Mouse (Mus musculus): ENCODE results near the gene Rbm15b. TPM values are rescaled to one million over a fixed set of nuclear protein-coding genes. Genes with fewer than 3 reads are reported as not detected.

Gene Rbm15b
- polyA plus RNA-seq, 1 experiment from 2014 or later: 16.1 TPM

GRCm38 (mm10) chr9:106879471-106879870 lies 7.8 kb downstream of the Rbm15b start:
- H3K9ac ChIP-seq (ENCODE audit: low read length): no peak overlapping the region
- no peaks in the 10 kb centered on the region for H3K27me3 ChIP-seq (replicated peaks; ENCODE audit: control insufficient read depth, insufficient read depth, low read length)
- H3K36me3 ChIP-seq (ENCODE audit: control insufficient read depth, insufficient read depth, low read length): peaks cover 88% of the 10 kb centered on the region
- H3K9me3 ChIP-seq (ENCODE audit: control insufficient read depth, low read length): no peaks in the 10 kb centered on the region
- 76% methylated on average over 4 of the region's 4 CpGs for WGBS
- DNase-seq (ENCODE audit: low spot score) (peak; percentile 39), ATAC-seq (replicated peaks; ENCODE audit: low FRiP score, low TSS enrichment, low read depth) (no peak)
- H3K4me3 ChIP-seq (ENCODE audit: low read depth, low read length): no peak overlapping the region
- no peak overlapping the region for H3K4me2 ChIP-seq (ENCODE audit: low read length)
- H3K27ac ChIP-seq (ENCODE audit: low read depth): no peak overlapping the region
- H3K4me1 ChIP-seq (replicated peaks; ENCODE audit: control insufficient read depth, insufficient read depth, low read length): peaks cover 13% of the 10 kb centered on the region

GRCm38 (mm10) chr9:106876666-106877065 lies 10.6 kb downstream of the Rbm15b start:
- H3K4me3 ChIP-seq (ENCODE audit: low read depth, low read length): no peak overlapping the region
- no peak for DNase-seq (ENCODE audit: low spot score)
- no peak overlapping the region for H3K4me2 ChIP-seq (ENCODE audit: low read length)
- H3K27me3 ChIP-seq (replicated peaks; ENCODE audit: control insufficient read depth, insufficient read depth, low read length): no peaks in the 10 kb centered on the region
- no peaks in the 10 kb centered on the region for H3K9me3 ChIP-seq (ENCODE audit: control insufficient read depth, low read length)
- 81% methylated on average over 3 of the region's 3 CpGs for WGBS
- H3K36me3 ChIP-seq (ENCODE audit: control insufficient read depth, insufficient read depth, low read length): peaks cover 80% of the 10 kb centered on the region
- no peak overlapping the region for H3K9ac ChIP-seq (ENCODE audit: low read length)
- no peak overlapping the region for H3K27ac ChIP-seq (ENCODE audit: low read depth)
- no peak for ATAC-seq (replicated peaks; ENCODE audit: low FRiP score, low TSS enrichment, low read depth)
- no peaks in the 10 kb centered on the region for H3K4me1 ChIP-seq (replicated peaks; ENCODE audit: control insufficient read depth, insufficient read depth, low read length)

GRCm38 (mm10) chr9:106874216-106874615 lies 13.0 kb downstream of the Rbm15b start:
- no peaks in the 10 kb centered on the region for H3K4me1 ChIP-seq (replicated peaks; ENCODE audit: control insufficient read depth, insufficient read depth, low read length)
- no peak overlapping the region for H3K4me2 ChIP-seq (ENCODE audit: low read length)
- H3K27ac ChIP-seq (ENCODE audit: low read depth): no peak overlapping the region
- H3K4me3 ChIP-seq (ENCODE audit: low read depth, low read length): no peak overlapping the region
- H3K27me3 ChIP-seq (replicated peaks; ENCODE audit: control insufficient read depth, insufficient read depth, low read length): no peaks in the 10 kb centered on the region
- ATAC-seq (replicated peaks; ENCODE audit: low FRiP score, low TSS enrichment, low read depth): no peak
- H3K9me3 ChIP-seq (ENCODE audit: control insufficient read depth, low read length): no peaks in the 10 kb centered on the region
- peaks cover 74% of the 10 kb centered on the region for H3K36me3 ChIP-seq (ENCODE audit: control insufficient read depth, insufficient read depth, low read length)
- 80% methylated on average over 5 of the region's 5 CpGs for WGBS
- no peak overlapping the region for H3K9ac ChIP-seq (ENCODE audit: low read length)
- no peak for DNase-seq (ENCODE audit: low spot score)

GRCm38 (mm10) chr9:106858036-106858435 lies 29.2 kb downstream of the Rbm15b start:
- no peak for DNase-seq (ENCODE audit: low spot score)

GRCm38 (mm10) chr9:106856664-106857063 lies 30.6 kb downstream of the Rbm15b start:
- Histone ChIP-seq H3K4me1 (replicated peaks; ENCODE audit: control insufficient read depth, insufficient read depth, low read length) (no peaks in the 10 kb centered on the region), H3K4me2 (ENCODE audit: low read length) (no peak overlapping the region), H3K4me3 (ENCODE audit: low read depth, low read length) (no peak overlapping the region), H3K27me3 (replicated peaks; ENCODE audit: control insufficient read depth, insufficient read depth, low read length) (no peaks in the 10 kb centered on the region), H3K9ac (ENCODE audit: low read length) (no peak overlapping the region), H3K9me3 (ENCODE audit: control insufficient read depth, low read length) (no peaks in the 10 kb centered on the region), H3K27ac (ENCODE audit: low read depth) (no peak overlapping the region), H3K36me3 (ENCODE audit: control insufficient read depth, insufficient read depth, low read length) (peaks cover 92% of the 10 kb centered on the region)
- ATAC-seq (replicated peaks; ENCODE audit: low FRiP score, low TSS enrichment, low read depth): no peak
- DNase-seq (ENCODE audit: low spot score): no peak
- 88% methylated on average over 3 of the region's 3 CpGs for WGBS

More at GRCm38 (mm10) chr9:106858036-106858435, 29.2 kb downstream of the Rbm15b start:
- WGBS: 91% methylated on average over 11 of the region's 11 CpGs
- no peak overlapping the region for H3K4me3 ChIP-seq (ENCODE audit: low read depth, low read length)
- no peaks in the 10 kb centered on the region for H3K9me3 ChIP-seq (ENCODE audit: control insufficient read depth, low read length)
- H3K27me3 ChIP-seq (replicated peaks; ENCODE audit: control insufficient read depth, insufficient read depth, low read length): no peaks in the 10 kb centered on the region
- H3K4me2 ChIP-seq (ENCODE audit: low read length): no peak overlapping the region
- H3K36me3 ChIP-seq (ENCODE audit: control insufficient read depth, insufficient read depth, low read length): peaks cover 92% of the 10 kb centered on the region
- ATAC-seq (replicated peaks; ENCODE audit: low FRiP score, low TSS enrichment, low read depth): no peak
- H3K9ac ChIP-seq (ENCODE audit: low read length): no peak overlapping the region
- H3K4me1 ChIP-seq (replicated peaks; ENCODE audit: control insufficient read depth, insufficient read depth, low read length): no peaks in the 10 kb centered on the region
- no peak overlapping the region for H3K27ac ChIP-seq (ENCODE audit: low read depth)

- peaks cover 81% of the 10 kb centered on the region for H3K36me3 ChIP-seq (ENCODE audit: control insufficient read depth, insufficient read depth, low read length)
These were observed 44.4 kb downstream of the Rbm15b start for GRCm38 (mm10) chr9:106842800-106843199.

GRCm38 (mm10) chr9:106840569-106840968 lies 46.7 kb downstream of the Rbm15b start:
- DNase-seq (ENCODE audit: low spot score): no peak
- H3K36me3 ChIP-seq (ENCODE audit: control insufficient read depth, insufficient read depth, low read length): peaks cover 88% of the 10 kb centered on the region
- ATAC-seq (replicated peaks; ENCODE audit: low FRiP score, low TSS enrichment, low read depth): no peak

More at GRCm38 (mm10) chr9:106842800-106843199, 44.4 kb downstream of the Rbm15b start:
- Histone ChIP-seq H3K9ac (ENCODE audit: low read length) (no peak overlapping the region), H3K9me3 (ENCODE audit: control insufficient read depth, low read length) (no peaks in the 10 kb centered on the region), H3K4me2 (ENCODE audit: low read length) (no peak overlapping the region), H3K4me1 (replicated peaks; ENCODE audit: control insufficient read depth, insufficient read depth, low read length) (no peaks in the 10 kb centered on the region), H3K4me3 (ENCODE audit: low read depth, low read length) (no peak overlapping the region), H3K27ac (ENCODE audit: low read depth) (no peak overlapping the region), H3K27me3 (replicated peaks; ENCODE audit: control insufficient read depth, insufficient read depth, low read length) (no peaks in the 10 kb centered on the region)
- 91% methylated on average over 6 of the region's 6 CpGs for WGBS
- ATAC-seq (replicated peaks; ENCODE audit: low FRiP score, low TSS enrichment, low read depth) (no peak), DNase-seq (ENCODE audit: low spot score) (no peak)

More at GRCm38 (mm10) chr9:106840569-106840968, 46.7 kb downstream of the Rbm15b start:
- no peak overlapping the region for H3K4me2 ChIP-seq (ENCODE audit: low read length)
- H3K4me1 ChIP-seq (replicated peaks; ENCODE audit: control insufficient read depth, insufficient read depth, low read length): no peaks in the 10 kb centered on the region
- WGBS: 97% methylated on average over 1 of the region's 1 CpGs
- H3K27me3 ChIP-seq (replicated peaks; ENCODE audit: control insufficient read depth, insufficient read depth, low read length): no peaks in the 10 kb centered on the region
- no peak overlapping the region for H3K27ac ChIP-seq (ENCODE audit: low read depth)
- no peak overlapping the region for H3K4me3 ChIP-seq (ENCODE audit: low read depth, low read length)
- H3K9me3 ChIP-seq (ENCODE audit: control insufficient read depth, low read length): no peaks in the 10 kb centered on the region
- H3K9ac ChIP-seq (ENCODE audit: low read length): no peak overlapping the region

Other genes with a start within 250 kb of the Rbm15b start
- not detected in 2 replicates for gene Grm2, start 231.3 kb downstream of the Rbm15b start, polyA plus RNA-seq (2014; fragmentation: Nextera tagmentation; extraction: Ambion mirVana)
- gene Tex264, start 201.5 kb downstream of the Rbm15b start, polyA plus RNA-seq (2014; fragmentation: Nextera tagmentation; extraction: Ambion mirVana): 47.8 and 49.8 TPM in 2 replicates
- gene Rad54l2, start 98.2 kb downstream of the Rbm15b start, polyA plus RNA-seq (2014; fragmentation: Nextera tagmentation; extraction: Ambion mirVana): 4.7 and 5.5 TPM in 2 replicates
- 24.1 and 30.5 TPM in 2 replicates for gene Dcaf1, start 65.6 kb downstream of the Rbm15b start, polyA plus RNA-seq (2014; fragmentation: Nextera tagmentation; extraction: Ambion mirVana)
- 214 and 260 TPM in 2 replicates for gene Manf, start 4.6 kb upstream of the Rbm15b start, polyA plus RNA-seq (2014; fragmentation: Nextera tagmentation; extraction: Ambion mirVana)